Mouse (Mus musculus): ENCODE data around the gene Ext2. TPM values are rescaled to one million over a fixed set of nuclear protein-coding genes. Genes with fewer than 3 reads are reported as not detected.

Ext2 gene
- total RNA-seq, 1 experiment from 2014 or later: 78.2 TPM

DNA sequence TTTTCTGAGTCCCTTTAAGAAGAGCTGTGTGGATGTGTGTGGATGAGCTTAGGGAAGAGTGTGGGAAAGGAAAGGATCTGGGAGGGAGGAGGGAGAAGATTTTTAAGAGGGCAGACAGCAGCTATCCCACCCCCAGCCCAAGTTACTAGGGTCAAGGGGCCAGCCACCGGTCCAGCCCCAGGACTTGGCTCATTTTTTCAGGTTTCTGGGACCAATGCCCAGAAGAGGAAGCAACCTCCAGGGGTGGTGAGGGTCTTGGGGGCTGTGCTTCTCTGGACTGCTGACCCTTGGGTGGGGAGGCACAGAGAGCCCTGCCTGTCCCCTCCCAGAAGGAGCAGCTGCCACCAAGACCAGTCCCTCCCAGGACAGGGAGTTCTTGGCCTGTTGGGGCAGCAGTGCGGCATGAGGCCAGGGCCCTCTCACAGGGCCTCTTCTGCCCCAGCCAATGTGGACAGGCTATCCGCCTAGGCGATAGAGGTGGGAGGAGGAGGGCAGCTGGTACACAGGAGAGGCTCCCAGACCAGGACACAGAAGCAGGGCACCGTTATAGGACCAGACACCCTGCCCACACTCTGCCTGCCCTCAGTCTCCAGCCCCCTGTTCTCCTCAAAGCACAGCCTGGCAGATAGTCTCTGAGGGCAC, 203.0 kb downstream of the Ext2 start:
- DNase-seq: peak; percentile 42

DNA sequence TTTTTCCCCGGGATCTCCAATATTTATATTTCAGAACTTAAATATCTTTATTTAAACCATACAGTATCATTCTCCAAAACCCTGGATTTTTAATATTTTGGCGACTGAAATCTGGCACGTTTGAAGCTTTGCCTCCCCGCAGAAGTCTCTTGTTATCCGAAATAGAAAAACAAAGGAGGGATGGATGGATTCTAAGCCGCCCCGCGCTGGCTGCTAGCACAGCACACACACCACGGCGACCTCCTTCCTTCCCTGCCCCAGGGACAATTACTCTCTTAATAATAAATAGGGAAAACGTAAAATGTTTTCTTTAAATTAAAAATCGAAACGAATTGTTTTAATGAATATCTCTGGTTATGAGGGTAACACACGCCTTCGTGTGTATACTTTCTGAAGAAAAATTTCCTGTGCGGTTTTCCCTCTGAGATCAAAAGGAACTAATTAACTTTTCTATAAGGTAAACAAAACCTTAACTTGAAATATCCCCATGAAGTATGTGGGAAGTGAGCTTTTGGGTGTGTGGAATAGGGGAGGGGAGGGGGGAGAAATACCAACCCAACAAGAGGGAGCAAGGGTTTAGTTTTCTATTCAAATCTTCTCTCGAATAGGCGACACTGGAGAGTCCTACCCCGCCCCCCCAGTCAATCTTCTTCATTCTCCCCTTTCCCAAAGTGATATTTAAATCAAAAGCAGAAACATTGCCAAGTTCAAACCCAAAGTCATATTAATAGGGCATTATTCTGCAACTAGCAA, 203.7 kb downstream of the Ext2 start:
- no peak for DNase-seq

DNA sequence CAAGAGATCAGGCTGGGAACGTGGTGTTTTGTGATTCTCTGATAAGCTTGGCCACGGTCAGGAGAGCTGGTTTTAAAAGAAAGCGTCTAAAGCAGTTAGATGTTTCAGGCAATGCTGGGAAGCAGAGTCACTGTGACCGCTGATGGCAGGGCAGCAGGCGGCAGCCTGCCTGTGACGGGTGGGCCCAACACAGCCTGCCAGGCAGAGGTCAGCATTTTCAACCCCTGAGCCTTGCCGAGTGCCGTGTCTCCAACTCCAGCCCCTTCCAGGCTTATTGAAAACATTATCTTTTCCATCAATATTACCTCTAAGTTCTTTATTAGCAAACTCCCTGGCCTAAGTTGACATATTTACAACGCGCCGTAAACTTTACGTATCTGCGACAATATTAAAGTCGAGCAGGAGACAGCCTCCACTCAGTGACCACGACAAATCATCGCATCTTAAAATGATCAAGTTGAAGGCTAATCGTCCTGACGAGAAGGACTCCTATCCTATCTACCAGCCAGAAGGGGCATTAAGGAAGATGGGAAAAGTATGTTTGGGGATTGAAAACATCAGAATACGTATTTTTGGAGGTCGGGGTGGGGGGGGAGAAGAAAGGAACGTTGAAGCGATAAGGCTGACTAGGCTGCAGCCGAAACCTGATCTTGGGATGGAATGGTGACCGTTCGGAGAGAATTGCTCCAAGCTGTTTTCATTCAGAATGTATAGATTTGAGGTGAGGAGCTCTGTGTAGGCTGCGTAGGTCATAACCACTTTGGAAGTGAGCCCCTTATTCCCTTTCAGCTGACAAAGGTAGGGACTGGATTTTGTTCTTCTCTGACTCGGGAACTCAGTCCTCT, 206.3 kb downstream of the Ext2 start:
- DNase-seq: no peak

DNA sequence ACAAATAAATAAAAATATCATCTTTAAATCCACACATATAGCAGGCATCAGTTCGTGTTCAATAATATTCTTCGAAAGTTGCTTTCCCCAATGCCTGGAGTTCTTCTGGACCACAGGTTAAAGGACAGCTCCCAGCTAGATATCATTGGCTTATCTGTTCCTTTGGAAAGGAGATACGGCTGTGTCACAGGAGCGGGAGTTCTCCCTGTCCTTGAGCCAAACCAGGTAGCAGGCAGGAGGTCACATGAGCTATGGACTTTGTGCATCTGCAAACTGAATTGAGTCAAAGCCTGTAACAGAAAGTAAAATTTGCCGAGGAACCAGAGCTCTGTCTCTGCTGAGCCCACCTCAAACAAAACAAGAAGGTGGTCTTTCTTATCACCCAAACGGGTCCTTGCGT, 209.3 kb downstream of the Ext2 start:
- DNase-seq: no peak

Other genes with a start within 250 kb of the Ext2 start
- gene Alx4, start 180.2 kb downstream of the Ext2 start, total RNA-seq (2021): 0.41 and 0.48 TPM in 2 replicates
- gene Accs, start 27.4 kb upstream of the Ext2 start, total RNA-seq (2021): 6.7 and 11.6 TPM in 2 replicates
- gene Accsl, start 46.6 kb upstream of the Ext2 start, total RNA-seq (2021): 1.2 TPM in 2 replicates
- 29.6 and 43.3 TPM in 2 replicates for gene Gm13889, start 134.6 kb upstream of the Ext2 start, total RNA-seq (2021)
- gene Gm27027, start 173.8 kb upstream of the Ext2 start, total RNA-seq (2021): not detected in 2 replicates
- 48.8 and 65.8 TPM in 2 replicates for gene Alkbh3, start 188.2 kb upstream of the Ext2 start, total RNA-seq (2021)

Data from adrenal gland, postnatal 14 days (tissue).